Mouse (Mus musculus) stomach, postnatal 0 days (tissue): ENCODE data around the gene Edf1.

Experiments
- CTCF ChIP-seq: IDR thresholded peaks from 2 replicates; pipeline ENCODE4 v1.5.1; 2016; ENCODE audit warnings: antibody characterized with exemption, low read depth, mild to moderate bottlenecking, moderate library complexity
- EP300 ChIP-seq: optimal IDR thresholded peaks from 2 replicates; pipeline ENCODE3; 2016; ENCODE audit warnings: antibody characterized with exemption

- TF ChIP-seq CTCF, result no peak
- TF ChIP-seq EP300, result no peak
These were observed 2.9 kb downstream of the Edf1 start for GRCm38 (mm10) chr2:25560551-25560950.
